Mouse (Mus musculus) adipocyte (in vitro differentiated cells): ENCODE measurements at regions not wholly inside any gene's neighbourhood (a gene's known extent, or its start where the extent isn't known, plus 50 kb on each side); places are given as distances from the start of the nearest gene placed in this dataset.

Experiments used
- DNase-seq: peaks from one replicate; pipeline ENCODE4 v3.0.0-alpha.2; 2016; ENCODE audit warnings: low spot score

DNA sequence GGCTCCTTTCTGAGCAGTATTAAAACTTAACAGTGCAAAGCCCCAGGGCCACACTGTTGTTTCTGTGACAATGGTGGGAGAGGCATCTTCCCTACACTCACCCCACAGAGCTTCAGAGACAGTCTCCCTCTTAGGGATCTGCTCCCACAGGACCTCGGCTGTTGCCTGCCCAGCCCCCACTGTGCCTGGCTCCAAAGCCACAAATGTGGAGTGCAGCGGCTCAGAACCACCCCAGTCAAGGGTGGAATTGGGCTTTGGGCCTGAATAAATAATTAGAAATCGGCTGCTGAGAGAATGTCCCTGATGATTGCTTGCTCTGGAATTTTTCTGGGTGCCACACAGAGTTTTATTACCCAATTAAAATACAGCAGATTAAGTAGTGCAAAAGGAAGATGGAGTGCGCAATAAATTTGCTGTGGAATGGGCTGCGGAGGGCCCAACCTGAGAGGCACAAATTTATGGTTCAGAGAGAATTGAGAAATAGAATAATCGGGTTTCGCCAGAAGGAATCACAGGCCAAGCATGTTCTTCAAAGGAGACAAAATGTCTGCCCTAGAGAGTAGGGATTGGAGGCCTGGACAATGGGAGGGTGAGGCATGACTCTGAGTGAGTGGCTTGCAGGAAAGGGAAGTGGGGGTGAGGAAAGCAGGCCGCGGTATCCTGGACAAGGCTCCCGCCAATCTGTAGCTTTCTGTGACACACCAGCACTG is 56.4 kb downstream of the Cd24a start:
- no peak for DNase-seq

DNA sequence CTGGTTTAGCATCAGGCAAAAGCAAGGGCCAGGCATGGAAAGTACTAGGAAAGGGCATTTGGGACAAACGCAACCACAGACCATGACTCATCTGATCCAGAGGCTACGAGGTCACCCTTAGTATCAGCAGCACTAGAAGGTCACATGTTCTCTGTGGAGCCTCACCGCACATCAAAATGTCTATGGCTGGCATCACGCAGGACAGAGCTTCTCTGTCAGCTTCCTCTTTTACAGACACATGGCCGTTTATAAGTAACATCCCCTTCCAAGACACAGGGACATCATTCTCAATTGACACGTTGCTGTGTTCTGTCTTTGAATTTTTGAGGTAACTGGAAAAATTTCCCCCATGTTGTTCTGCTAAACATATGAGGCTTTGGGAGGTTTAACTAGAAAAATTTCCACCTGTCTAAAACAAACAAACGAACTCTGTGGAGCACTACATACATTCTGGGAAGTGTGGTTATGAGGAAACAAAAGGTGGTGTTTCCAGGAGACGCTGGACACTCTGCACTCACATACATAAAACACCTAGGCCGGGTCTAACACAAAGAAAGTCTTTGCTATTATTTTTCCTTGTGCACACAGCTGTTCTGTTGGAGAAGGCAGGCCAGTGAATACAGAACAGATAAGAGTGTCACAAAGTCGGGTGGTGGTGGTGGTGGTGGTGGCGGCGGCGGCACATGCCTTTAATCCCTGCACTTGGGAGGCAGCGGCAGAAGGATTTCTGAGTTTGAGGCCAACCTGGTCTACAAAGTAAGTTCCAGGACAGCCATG is 63.3 kb downstream of the Cd24a start:
- no peak for DNase-seq

DNA sequence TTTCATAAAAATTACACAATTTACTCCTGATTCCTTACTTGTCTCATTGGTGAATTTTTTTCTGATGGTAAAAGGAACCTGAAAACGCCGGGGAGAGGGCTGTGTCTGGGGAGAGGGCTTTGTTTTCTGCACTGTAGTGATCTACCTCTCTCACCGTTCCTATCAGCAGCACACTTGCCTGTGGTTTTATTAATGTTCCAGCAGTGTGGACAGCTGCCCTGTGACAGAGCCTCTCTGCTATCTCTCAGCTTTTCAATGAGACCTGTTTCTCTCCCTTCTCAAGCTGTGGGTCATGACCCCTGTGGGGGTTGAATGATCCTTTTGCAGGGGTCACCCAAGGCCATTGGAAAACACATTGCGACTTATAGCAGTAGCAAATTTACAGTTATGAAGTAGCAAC is 68.2 kb downstream of the Cd24a start:
- no peak for DNase-seq

DNA sequence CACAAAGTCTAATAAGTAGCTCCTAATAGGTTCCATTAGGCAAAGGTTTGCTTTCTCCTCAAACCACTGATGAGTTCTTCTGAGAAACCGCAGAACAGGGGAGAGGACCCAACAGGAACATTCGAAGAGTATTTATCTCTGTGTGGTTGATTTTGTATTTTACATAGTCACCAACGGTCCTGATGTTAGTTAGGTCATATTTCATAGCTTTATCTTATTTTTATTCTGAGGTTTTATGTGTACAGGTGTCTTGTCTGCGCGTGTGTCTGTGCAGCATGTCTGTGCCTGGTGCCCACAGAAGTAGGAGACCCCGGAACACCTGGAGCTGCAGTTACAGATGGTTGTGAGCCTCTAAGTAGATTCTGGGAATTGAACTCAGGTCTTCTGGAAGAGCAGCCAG is 68.9 kb downstream of the Cd24a start:
- no peak for DNase-seq

GRCm38 (mm10) chr10:43648186-43648585 is 70.1 kb downstream of the Cd24a start:
- DNase-seq = no peak

GRCm38 (mm10) chr10:43648815-43649447 is 70.8 kb downstream of the Cd24a start:
- DNase-seq = no peak

DNA sequence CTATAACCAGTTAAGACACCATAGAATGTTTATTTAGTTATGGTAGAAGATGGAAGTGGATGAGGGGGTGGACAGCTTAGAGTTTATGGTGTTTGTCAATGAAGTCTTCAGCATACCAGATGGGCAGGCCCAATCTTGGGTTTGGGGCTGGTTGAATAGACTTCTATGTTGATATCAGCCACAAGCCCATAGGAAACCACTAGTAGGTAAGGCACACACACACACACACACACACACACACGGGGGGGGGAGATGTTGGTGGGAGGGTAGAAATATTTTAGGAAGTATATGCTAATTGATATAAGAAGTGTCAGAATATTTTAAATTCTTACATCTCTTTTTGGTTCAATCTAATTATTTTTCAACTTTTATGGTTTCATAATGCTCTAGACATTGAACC is 72.4 kb downstream of the Cd24a start:
- DNase-seq = no peak

DNA sequence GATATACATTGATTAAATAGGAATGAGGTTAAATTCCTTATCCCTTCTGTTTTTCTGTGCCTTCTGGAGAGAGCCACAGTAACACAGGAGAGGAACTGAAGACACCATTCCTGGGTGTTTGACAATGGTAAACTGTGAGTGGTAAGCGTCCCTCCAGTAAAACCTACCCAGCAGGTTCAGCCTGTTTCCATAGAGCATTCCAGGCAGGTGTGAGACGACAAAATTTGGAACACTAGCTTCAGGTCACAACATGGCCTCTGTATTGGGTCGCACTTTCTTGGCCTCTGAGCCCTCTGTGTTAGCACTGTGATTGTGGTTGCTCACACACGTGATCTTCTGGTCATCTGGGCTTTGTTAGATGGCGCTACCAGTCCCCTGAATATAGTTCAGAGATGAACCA is 73.4 kb downstream of the Cd24a start:
- no peak for DNase-seq

DNA sequence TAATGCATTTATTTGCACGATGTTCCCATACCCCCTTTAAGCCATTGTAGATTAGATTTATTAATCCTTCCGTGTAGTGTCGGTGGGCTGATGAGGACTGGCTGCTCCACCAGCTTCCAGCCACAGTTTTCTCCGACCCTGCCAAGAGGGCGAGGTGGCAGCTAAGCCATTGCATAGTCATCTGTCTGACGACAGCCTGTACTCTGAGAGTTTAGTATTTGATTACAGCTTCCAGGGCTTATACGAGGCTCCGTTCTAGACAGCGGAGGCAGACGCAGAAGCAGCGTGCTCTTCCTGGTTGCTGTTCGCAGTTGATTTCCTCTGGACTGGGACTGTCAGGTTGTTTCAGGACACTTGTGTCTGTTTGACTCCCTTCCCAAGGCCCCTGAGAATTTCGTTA is 73.8 kb downstream of the Cd24a start:
- DNase-seq = no peak

GRCm38 (mm10) chr10:43655082-43655671 is 77.1 kb downstream of the Cd24a start:
- DNase-seq = no peak

DNA sequence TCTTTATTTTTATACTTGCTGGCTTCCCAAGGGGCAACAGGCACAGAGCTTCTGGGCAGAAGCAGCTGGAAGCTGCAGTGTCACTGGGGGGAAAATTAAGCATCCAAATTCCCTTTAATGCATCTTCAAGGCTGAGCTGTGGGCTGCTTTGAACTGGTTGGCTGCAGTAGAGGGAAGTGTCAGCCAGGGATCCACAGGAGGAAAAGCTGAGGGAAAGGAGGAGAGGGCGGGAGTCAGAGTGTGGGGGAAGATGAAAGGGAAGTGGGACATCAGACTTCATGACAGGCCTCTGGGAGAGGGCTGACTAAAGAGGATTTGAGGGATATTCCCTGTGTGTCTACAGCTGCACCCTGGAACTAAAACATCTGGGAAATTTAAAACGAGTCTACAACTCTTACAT is 77.6 kb downstream of the Cd24a start:
- DNase-seq = no peak

- no peak for DNase-seq
Observed at GRCm38 (mm10) chr10:43656207-43656606, 78.1 kb downstream of the Cd24a start.

- DNase-seq = no peak
Observed at GRCm38 (mm10) chr10:43657501-43658225, 79.6 kb downstream of the Cd24a start.

DNA sequence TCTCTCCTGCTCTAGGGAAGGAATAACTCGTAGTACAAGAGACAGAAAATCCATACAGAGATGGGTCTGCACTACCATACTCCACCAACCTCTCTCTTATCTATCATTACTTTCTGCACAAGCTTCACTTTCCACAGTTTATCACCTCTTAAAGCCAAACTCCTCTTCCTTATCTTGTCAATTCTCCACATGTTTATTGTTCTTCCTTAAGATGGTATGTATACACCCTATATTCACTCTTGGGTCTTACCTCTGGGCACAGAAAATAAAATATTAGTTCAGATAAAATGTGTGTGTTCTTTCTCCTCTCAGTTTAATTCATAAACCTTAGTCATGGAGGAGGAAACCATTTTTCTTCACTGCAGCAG is 80.1 kb downstream of the Cd24a start:
- no peak for DNase-seq

DNA sequence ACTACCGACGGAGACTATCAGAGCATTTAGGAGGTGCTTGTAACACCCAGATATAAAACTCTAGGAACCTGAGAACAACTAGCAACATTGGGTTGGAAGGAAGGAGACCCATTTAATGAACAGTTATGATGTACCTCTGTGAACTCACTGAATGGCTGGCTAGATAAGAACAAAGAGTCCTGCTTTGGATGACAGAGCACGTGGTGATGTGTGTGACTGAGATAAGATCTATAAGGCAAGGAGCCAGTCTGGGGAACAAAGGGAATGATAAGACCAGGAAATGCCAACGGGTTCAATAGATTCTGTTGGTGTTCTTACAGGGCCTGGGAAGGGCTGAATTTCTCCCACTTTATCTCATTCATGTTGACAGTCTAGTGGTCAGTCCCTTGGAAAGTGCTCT is 86.8 kb downstream of the Cd24a start:
- DNase-seq = no peak

- DNase-seq = no peak
Observed at GRCm38 (mm10) chr10:43666262-43667085, 88.4 kb downstream of the Cd24a start.

- DNase-seq = no peak
Observed at GRCm38 (mm10) chr10:43667086-43667690, 89.1 kb downstream of the Cd24a start.

DNA sequence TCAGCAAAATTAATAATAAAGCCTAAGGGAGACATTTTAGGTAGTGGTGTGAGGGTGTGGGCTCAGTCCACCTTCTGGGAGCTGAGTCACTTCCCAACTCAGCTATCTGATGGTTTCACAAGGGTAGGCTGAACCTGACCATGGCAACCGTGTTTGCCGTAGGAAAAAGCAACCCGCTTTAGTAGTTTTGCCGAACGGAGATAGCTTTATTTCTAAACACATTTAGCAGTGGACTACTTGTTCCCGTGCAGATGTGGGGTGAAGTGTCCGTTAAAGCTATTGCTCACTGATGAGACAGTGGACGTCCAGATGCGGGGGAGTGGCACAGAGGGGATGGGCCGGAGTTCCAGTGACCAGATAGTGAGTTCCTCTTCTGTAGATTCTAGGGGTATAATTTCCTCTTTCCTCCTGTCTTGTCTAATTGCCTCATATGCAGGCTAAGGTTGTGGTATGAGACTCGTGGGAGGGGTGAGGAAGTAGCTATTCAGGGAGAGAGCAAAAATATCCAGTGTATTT is 89.7 kb downstream of the Cd24a start:
- no peak for DNase-seq

GRCm38 (mm10) chr10:43669471-43669870 is 91.4 kb downstream of the Cd24a start:
- no peak for DNase-seq

- DNase-seq = no peak
Observed at GRCm38 (mm10) chr10:43670745-43671144, 92.7 kb downstream of the Cd24a start.

GRCm38 (mm10) chr10:43671785-43672184 is 93.7 kb downstream of the Cd24a start:
- no peak for DNase-seq
